Mouse (Mus musculus) duodenum, adult 2 months (tissue): ENCODE results near the gene Olfr671. TPM values are rescaled to one million over a fixed set of nuclear protein-coding genes. Genes with fewer than 3 reads are reported as not detected.

Source experiments
- polyA plus RNA-seq: library from polyadenylated mRNA; depleted of rRNA; stranded (reverse); fragments of >200 nt; gene quantifications from 2 replicates; pipeline ENCODE4 v1.2.3, GENCODE M21; 2012; ENCODE audit warnings: low replicate concordance; rRNA removed

The Olfr671 gene
- polyA plus RNA-seq = not detected in 2 replicates

GRCm38 (mm10) chr7:104979026-104979425 is at the start of gene Olfr671:
Olfr671 (minus strand) TSS chr7:104979126.

GRCm38 (mm10) chr7:105028360-105028759 is 49.4 kb upstream of the Olfr671 start, which contains the start of gene Olfr675:
Olfr675 (minus strand) TSS chr7:105028460.

GRCm38 (mm10) chr7:105001929-105002328 is 23.0 kb upstream of the Olfr671 start, which contains the start of gene Olfr672:
Olfr672 (minus strand) TSS chr7:105002029.

GRCm38 (mm10) chr7:104962520-104962919 is 16.4 kb downstream of the Olfr671 start, which contains the start of gene Olfr670:
Olfr670 (minus strand) TSS chr7:104962620.

DNA sequence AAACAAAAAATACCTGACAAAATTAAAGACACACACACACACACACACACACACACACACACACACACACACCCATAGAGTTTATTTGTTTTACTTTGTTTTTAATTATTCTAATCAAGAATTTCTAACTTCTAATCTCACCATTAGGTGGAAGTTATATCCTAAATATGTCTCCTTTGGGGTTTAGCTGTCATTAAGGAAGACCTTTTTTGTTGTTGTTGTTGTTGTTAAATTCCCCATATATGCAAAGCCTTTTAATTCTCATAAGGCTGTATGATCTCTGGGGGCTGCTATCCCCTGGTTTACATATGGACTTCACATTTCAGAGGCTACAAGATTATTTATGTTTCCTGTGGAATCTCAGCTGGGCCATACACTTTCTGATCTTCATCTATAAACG is 45.0 kb downstream of the Olfr671 start, which contains the start of gene Olfr669:
Gene Olfr669 (plus strand): TSS at position 301 of the 400 bp plus-strand sequence.

GRCm38 (mm10) chr7:104927957-104928356 is 51.0 kb downstream of the Olfr671 start, which contains the start of gene Olfr668:
Olfr668 (minus strand) TSS chr7:104928057.

Other genes with a start within 250 kb of the Olfr671 start
- gene Usp17le, start 201.7 kb downstream of the Olfr671 start, polyA plus RNA-seq = not detected in 2 replicates
- not detected in 2 replicates for gene Usp17lb, start 136.5 kb downstream of the Olfr671 start, polyA plus RNA-seq
- gene Usp17la, start 122.1 kb downstream of the Olfr671 start, polyA plus RNA-seq = not detected in 2 replicates
- gene Olfr665, start 101.1 kb downstream of the Olfr671 start, polyA plus RNA-seq = not detected in 2 replicates
- gene Olfr666, start 83.2 kb downstream of the Olfr671 start, polyA plus RNA-seq = not detected in 2 replicates
- not detected in 2 replicates for gene Olfr667, start 57.6 kb downstream of the Olfr671 start, polyA plus RNA-seq
- gene Olfr668, start 51.1 kb downstream of the Olfr671 start, polyA plus RNA-seq = not detected in 2 replicates
- not detected in 2 replicates for gene Olfr669, start 44.9 kb downstream of the Olfr671 start, polyA plus RNA-seq
- not detected in 2 replicates for gene Olfr670, start 16.5 kb downstream of the Olfr671 start, polyA plus RNA-seq
- gene Olfr672, start 22.9 kb upstream of the Olfr671 start, polyA plus RNA-seq = not detected in 2 replicates
- not detected in 2 replicates for gene Olfr675, start 49.3 kb upstream of the Olfr671 start, polyA plus RNA-seq
- gene Olfr676, start 53.6 kb upstream of the Olfr671 start, polyA plus RNA-seq = not detected in 2 replicates
- not detected in 2 replicates for gene Olfr677, start 72.2 kb upstream of the Olfr671 start, polyA plus RNA-seq
- gene Olfr678, start 85.3 kb upstream of the Olfr671 start, polyA plus RNA-seq = not detected in 2 replicates
- not detected in 2 replicates for gene Olfr679, start 102.1 kb upstream of the Olfr671 start, polyA plus RNA-seq
- not detected in 2 replicates for gene Olfr680-ps1, start 113.7 kb upstream of the Olfr671 start, polyA plus RNA-seq
- not detected in 2 replicates for gene Olfr681, start 137.7 kb upstream of the Olfr671 start, polyA plus RNA-seq
- gene Olfr683, start 167.9 kb upstream of the Olfr671 start, polyA plus RNA-seq = not detected in 2 replicates
- not detected in 2 replicates for gene Olfr684, start 184.5 kb upstream of the Olfr671 start, polyA plus RNA-seq
- gene Olfr685, start 206.9 kb upstream of the Olfr671 start, polyA plus RNA-seq = not detected in 2 replicates
- gene Olfr686, start 228.4 kb upstream of the Olfr671 start, polyA plus RNA-seq = not detected in 2 replicates